Mouse (Mus musculus) MEL (cell line): ENCODE data around the gene Epb41. TPM values are rescaled to one million over a fixed set of nuclear protein-coding genes. Genes with fewer than 3 reads are reported as not detected.

ENCODE experiments used
- DNase-seq: peaks from one replicate; pipeline ENCODE4 v3.0.0; 2011; ENCODE audit warnings: low read depth, low spot score
- H3K27ac ChIP-seq: 2 replicates; pipeline ENCODE4 v1.5.1; 2012; ENCODE audit warnings: low read depth, mild to moderate bottlenecking, control low read depth, low read length, moderate library complexity; ENCODE audit not compliant: control insufficient read depth
- H3K27me3 ChIP-seq, 2 experiments: fragments of 150-350 bp in 1 of 2; sonication (generic) in 1 of 2; 2 replicates each; pipeline ENCODE4 v1.6.1; 2012; ENCODE audit warnings: low read length in 2 of 2, mild to moderate bottlenecking in 2 of 2, improper control_type of control experiment in 1 of 2, moderate library complexity in 1 of 2; ENCODE audit not compliant: insufficient read depth in 2 of 2, control insufficient read depth in 1 of 2
- H3K36me3 ChIP-seq, 2 experiments: 2 replicates each; pipeline ENCODE4 v1.6.1; 2012 to 2014; ENCODE audit warnings: low read length in 2 of 2, improper control_type of control experiment in 1 of 2, inconsistent platforms in 1 of 2, mild to moderate bottlenecking in 1 of 2; ENCODE audit not compliant: insufficient read depth in 2 of 2, control insufficient read depth in 1 of 2
- H3K4me1 ChIP-seq, 2 experiments: fragments of 150-350 bp in 1 of 2; sonication (generic) in 1 of 2; 2 replicates each; pipeline ENCODE4 v1.6.1; 2012; ENCODE audit warnings: low read length in 2 of 2, improper control_type of control experiment in 1 of 2, mild to moderate bottlenecking in 1 of 2; ENCODE audit not compliant: insufficient read depth in 2 of 2, control insufficient read depth in 1 of 2
- H3K4me3 ChIP-seq, 2 experiments: fragments of 150-350 bp in 1 of 2; sonication (generic) in 1 of 2; 2 replicates each; pipeline ENCODE4 v1.5.1; 2012; ENCODE audit warnings: low read depth in 2 of 2, low read length in 2 of 2, mild to moderate bottlenecking in 2 of 2, moderate library complexity in 2 of 2, control low read depth in 1 of 2, improper control_type of control experiment in 1 of 2; ENCODE audit not compliant: control insufficient read depth in 1 of 2, insufficient read depth in 1 of 2
- H3K79me2 ChIP-seq: 2 replicates; pipeline ENCODE4 v1.6.1; 2012; ENCODE audit warnings: mild to moderate bottlenecking, low read length, moderate library complexity; ENCODE audit not compliant: control insufficient read depth, poor library complexity, insufficient read depth
- H3K9ac ChIP-seq: 2 replicates; pipeline ENCODE4 v1.6.1; 2012; ENCODE audit warnings: low read depth, mild to moderate bottlenecking, control low read depth, low read length, moderate library complexity; ENCODE audit not compliant: control insufficient read depth, poor library complexity, severe bottlenecking
- H3K9me3 ChIP-seq: fragments of 150-350 bp; sonication (generic); replicated peaks from 2 replicates; pipeline ENCODE4 v1.6.1; 2012; ENCODE audit warnings: mild to moderate bottlenecking, low read length, improper control_type of control experiment, moderate library complexity; ENCODE audit not compliant: insufficient read depth
- CHD1 ChIP-seq: IDR thresholded peaks from 2 replicates; pipeline ENCODE4 v1.6.1; 2012; ENCODE audit warnings: low read depth, mild to moderate bottlenecking, inconsistent platforms, low read length, improper control_type of control experiment
- CHD2 ChIP-seq: IDR thresholded peaks from 2 replicates; pipeline ENCODE4 v1.6.1; 2011; ENCODE audit warnings: low read length, improper control_type of control experiment
- E2F4 ChIP-seq: IDR thresholded peaks from 2 replicates; pipeline ENCODE4 v1.6.1; 2011; ENCODE audit warnings: low read depth, low read length, improper control_type of control experiment, borderline replicate concordance
- ELF1 ChIP-seq: IDR thresholded peaks from 2 replicates; pipeline ENCODE4 v1.6.1; 2014; ENCODE audit warnings: low read depth, mild to moderate bottlenecking, inconsistent platforms, low read length, improper control_type of control experiment, moderate library complexity
- GABPA ChIP-seq: IDR thresholded peaks from 2 replicates; pipeline ENCODE4 v1.6.1; 2012; ENCODE audit warnings: low read depth, mild to moderate bottlenecking, inconsistent platforms, low read length, improper control_type of control experiment, moderate library complexity
- HCFC1 ChIP-seq: IDR thresholded peaks from 2 replicates; pipeline ENCODE4 v1.6.1; 2012; ENCODE audit warnings: low read depth, mild to moderate bottlenecking, inconsistent platforms, low read length, improper control_type of control experiment, moderate library complexity
- JUND ChIP-seq: IDR thresholded peaks from 2 replicates; pipeline ENCODE4 v1.6.1; 2011; ENCODE audit warnings: low read depth, mild to moderate bottlenecking, improper control_type of control experiment, low read length
- MXI1 ChIP-seq: IDR thresholded peaks from 2 replicates; pipeline ENCODE4 v1.6.1; 2011; ENCODE audit warnings: mild to moderate bottlenecking, low read depth, low read length, improper control_type of control experiment
- MYB ChIP-seq: IDR thresholded peaks from 2 replicates; pipeline ENCODE4 v1.6.1; 2011; ENCODE audit warnings: mild to moderate bottlenecking, low read depth, low read length, improper control_type of control experiment
- NELFE ChIP-seq: IDR thresholded peaks from 2 replicates; pipeline ENCODE4 v1.6.1; 2011; ENCODE audit warnings: low read depth, low read length, improper control_type of control experiment
- POLR2A ChIP-seq, 2 experiments: IDR thresholded peaks; 2 replicates each; pipeline ENCODE4 v1.6.1; 2011 to 2012; ENCODE audit warnings: low read length in 2 of 2, mild to moderate bottlenecking in 2 of 2, control low read depth in 1 of 2, improper control_type of control experiment in 1 of 2, low read depth in 1 of 2, moderate library complexity in 1 of 2; ENCODE audit not compliant: control insufficient read depth in 1 of 2, insufficient read depth in 1 of 2, poor library complexity in 1 of 2
- POLR2AphosphoS5 ChIP-seq: IDR thresholded peaks from 2 replicates; pipeline ENCODE4 v1.6.1; 2012; ENCODE audit warnings: low read depth, borderline replicate concordance, mild to moderate bottlenecking, inconsistent platforms, low read length, moderate library complexity, mixed read lengths
- RCOR1 ChIP-seq: IDR thresholded peaks from 2 replicates; pipeline ENCODE4 v1.6.1; 2012; ENCODE audit warnings: low read depth, mild to moderate bottlenecking, inconsistent platforms, low read length, improper control_type of control experiment
- SIN3A ChIP-seq: IDR thresholded peaks from 2 replicates; pipeline ENCODE4 v1.6.1; 2012; ENCODE audit warnings: low read length, improper control_type of control experiment, inconsistent platforms
- SMC3 ChIP-seq: IDR thresholded peaks from 2 replicates; pipeline ENCODE4 v1.6.1; 2011; ENCODE audit warnings: low read depth, low read length, improper control_type of control experiment
- TBP ChIP-seq: IDR thresholded peaks from 2 replicates; pipeline ENCODE4 v1.8.0; 2011; ENCODE audit warnings: low read depth, low read length, improper control_type of control experiment
- TCF12 ChIP-seq: IDR thresholded peaks from 2 replicates; pipeline ENCODE4 v1.6.1; 2014; ENCODE audit warnings: low read depth, mild to moderate bottlenecking, inconsistent platforms, low read length, improper control_type of control experiment, moderate library complexity
- USF2 ChIP-seq, 2 experiments: IDR thresholded peaks; 2 replicates each; pipeline ENCODE4 v1.6.1; 2011 to 2012; ENCODE audit warnings: improper control_type of control experiment in 2 of 2, low read length in 2 of 2, borderline replicate concordance in 1 of 2, inconsistent platforms in 1 of 2, low read depth in 1 of 2, mild to moderate bottlenecking in 1 of 2; ENCODE audit not compliant: insufficient read depth in 1 of 2
- ZC3H11A ChIP-seq: IDR thresholded peaks from 2 replicates; pipeline ENCODE4 v1.6.1; 2012; ENCODE audit warnings: low read depth, mild to moderate bottlenecking, inconsistent platforms, low read length, improper control_type of control experiment
- ZKSCAN1 ChIP-seq: IDR thresholded peaks from 2 replicates; pipeline ENCODE4 v1.6.1; 2012; ENCODE audit warnings: low read depth, mild to moderate bottlenecking, inconsistent platforms, low read length, improper control_type of control experiment, moderate library complexity
- polyA plus RNA-seq, 2 experiments: library from polyadenylated mRNA; stranded (reverse) in 1 of 2; unstranded in 1 of 2; fragments of >175 nt in 1 of 2; fragments of >200 nt in 1 of 2; gene quantifications; 2 replicates each; pipeline versions ENCODE4 v1.2.1 to v1.2.4; 2012; ENCODE audit warnings: low replicate concordance in 2 of 2, low read depth in 1 of 2; ENCODE audit not compliant: insufficient read length in 2 of 2, insufficient read depth in 1 of 2, missing spikeins in 1 of 2
- total RNA-seq: library from RNA; depleted of rRNA; stranded (reverse); fragments of 300-350 nt; gene quantifications from 2 replicates; pipeline ENCODE4 v1.2.3, GENCODE M21; 2012

The Epb41 gene
- total and polyA plus RNA-seq, 3 experiments = 36.5 to 115 (median 44.3) TPM

GRCm38 (mm10) chr4:131998641-131999040 lies 76.5 kb downstream of the Epb41 start:
- DNase-seq = no peak

GRCm38 (mm10) chr4:131997476-131997875 lies 77.6 kb downstream of the Epb41 start:
- Histone ChIP-seq H3K9ac (no peak overlapping the region), H3K9me3 (no peaks in the 10 kb centered on the region), H3K36me3 (peaks cover 0 to 4% of the 10 kb centered on the region in 2 experiments; a peak in 2 of 4 replicates), H3K4me1 (no peaks in the 10 kb centered on the region), H3K79me2 (no peaks in the 10 kb centered on the region), H3K4me3 (no peak overlapping the region), H3K27ac (no peak overlapping the region), H3K27me3 (no peaks in the 10 kb centered on the region)
- DNase-seq = no peak
- TF ChIP-seq SIN3A (no peak), TBP (no peak), POLR2A (IDR thresholded peaks at IDR 0.05; ENCODE audit: control insufficient read depth in 1 of 2, insufficient read depth in 1 of 2, low read depth in 1 of 2, low read length in 2 of 2, poor library complexity in 1 of 2) (no peak), CHD1 (no peak), MYB (no peak), ZKSCAN1 (no peak), JUND (no peak), MXI1 (no peak), ZC3H11A (no peak), SMC3 (no peak), USF2 (IDR thresholded peaks at IDR 0.05; ENCODE audit: borderline replicate concordance in 1 of 2, insufficient read depth in 1 of 2, low read depth in 1 of 2, low read length in 2 of 2) (no peak), POLR2AphosphoS5 (no peak), GABPA (no peak)

More at GRCm38 (mm10) chr4:131998641-131999040, 76.5 kb downstream of the Epb41 start:
- Histone ChIP-seq H3K36me3 (peaks cover 0 to 4% of the 10 kb centered on the region in 2 experiments; a peak in 2 of 4 replicates), H3K4me1 (no peaks in the 10 kb centered on the region), H3K9ac (no peak overlapping the region), H3K4me3 (no peak overlapping the region), H3K9me3 (no peaks in the 10 kb centered on the region), H3K27ac (no peak overlapping the region), H3K79me2 (no peaks in the 10 kb centered on the region), H3K27me3 (no peaks in the 10 kb centered on the region)
- TF ChIP-seq CHD2 = no peak
- TF ChIP-seq NELFE = no peak
- no peak for TF ChIP-seq USF2 (IDR thresholded peaks at IDR 0.05; ENCODE audit: borderline replicate concordance in 1 of 2, insufficient read depth in 1 of 2, low read depth in 1 of 2, low read length in 2 of 2)
- TF ChIP-seq MYB = no peak
- no peak for TF ChIP-seq POLR2AphosphoS5
- TF ChIP-seq RCOR1 = no peak
- TF ChIP-seq POLR2A (IDR thresholded peaks at IDR 0.05; ENCODE audit: control insufficient read depth in 1 of 2, insufficient read depth in 1 of 2, low read depth in 1 of 2, low read length in 2 of 2, poor library complexity in 1 of 2) = no peak
- TF ChIP-seq MXI1 = no peak
- no peak for TF ChIP-seq E2F4
- no peak for TF ChIP-seq SIN3A
- TF ChIP-seq ELF1 = no peak
- no peak for TF ChIP-seq TCF12
- no peak for TF ChIP-seq HCFC1
